Mouse (Mus musculus): Measurements from ENCODE around the gene Atg9b.

- TF ChIP-seq POLR2A (IDR thresholded peaks at IDR 0.05; ENCODE audit: low read depth, low read length) (no peak), CTCF (IDR thresholded peaks at IDR 0.05; ENCODE audit: borderline replicate concordance, insufficient read depth, low read length) (no peak)
Measured at GRCm38 (mm10) chr5:24363467-24363866, 28.5 kb downstream of the Atg9b start.

Measured in embryonic fibroblast, embryonic 13.5 days (primary cell).